Mouse (Mus musculus) E14TG2a.4 (cell line): ENCODE results near the gene Slc9a9.

Experiments
- H3K27me3 ChIP-seq: 2 replicates; pipeline ENCODE4 v1.6.1; 2014; ENCODE audit warnings: low read length, control low read depth; ENCODE audit not compliant: insufficient read depth
- H3K36me3 ChIP-seq: 2 replicates; pipeline ENCODE4 v1.6.1; 2014; ENCODE audit warnings: low read length, control low read depth; ENCODE audit not compliant: insufficient read depth
- H3K4me1 ChIP-seq: replicated peaks from 2 replicates; pipeline ENCODE4 v1.6.1; 2014; ENCODE audit warnings: low read depth, low read length, control low read depth
- H3K4me3 ChIP-seq: replicated peaks from 2 replicates; pipeline ENCODE4 v1.5.1; 2014; ENCODE audit warnings: mild to moderate bottlenecking, low read length
- H3K9me3 ChIP-seq: 2 replicates; pipeline ENCODE4 v1.6.1; 2014; ENCODE audit warnings: low read length, control low read depth
- CTCF ChIP-seq: conservative IDR thresholded peaks from 2 replicates; pipeline ENCODE4 v1.5.1; 2014; ENCODE audit warnings: low read length
- NANOG ChIP-seq: IDR thresholded peaks from 2 replicates; pipeline ENCODE4 v1.6.1; 2014; ENCODE audit warnings: borderline replicate concordance, low read length, mixed read lengths
- POU5F1 ChIP-seq: IDR thresholded peaks from 2 replicates; pipeline ENCODE4 v1.6.1; 2014; ENCODE audit warnings: low read length, borderline replicate concordance

Slc9a9 gene

GRCm38 (mm10) chr9:95111732-95112131 is 442.0 kb downstream of the Slc9a9 start:
- no peak for TF ChIP-seq NANOG
- TF ChIP-seq POU5F1, result no peak
- TF ChIP-seq CTCF, result no peak
- Histone ChIP-seq H3K4me1 (no peaks in the 10 kb centered on the region), H3K27me3 (no peaks in the 10 kb centered on the region), H3K4me3 (no peak overlapping the region), H3K36me3 (no peaks in the 10 kb centered on the region), H3K9me3 (no peaks in the 10 kb centered on the region)

- no peak overlapping the region for H3K4me3 ChIP-seq
Measured at GRCm38 (mm10) chr9:95113157-95114135, 443.7 kb downstream of the Slc9a9 start.

GRCm38 (mm10) chr9:95120062-95120461 is 450.4 kb downstream of the Slc9a9 start:
- H3K27me3 ChIP-seq, result no peaks in the 10 kb centered on the region
- H3K4me3 ChIP-seq, result no peak overlapping the region

More at GRCm38 (mm10) chr9:95113157-95114135, 443.7 kb downstream of the Slc9a9 start:
- Histone ChIP-seq H3K27me3 (no peaks in the 10 kb centered on the region), H3K36me3 (no peaks in the 10 kb centered on the region), H3K4me1 (no peaks in the 10 kb centered on the region), H3K9me3 (no peaks in the 10 kb centered on the region)
- TF ChIP-seq POU5F1 (no peak), CTCF (no peak), NANOG (no peak)

GRCm38 (mm10) chr9:95121151-95121835 is 451.6 kb downstream of the Slc9a9 start:
- Histone ChIP-seq H3K36me3 (no peaks in the 10 kb centered on the region), H3K4me1 (peaks cover 39% of the 10 kb centered on the region)
- TF ChIP-seq CTCF, result no peak
- TF ChIP-seq POU5F1, result no peak
- no peak for TF ChIP-seq NANOG

More at GRCm38 (mm10) chr9:95120062-95120461, 450.4 kb downstream of the Slc9a9 start:
- TF ChIP-seq NANOG (no peak), POU5F1 (no peak), CTCF (no peak)
- Histone ChIP-seq H3K4me1 (peaks cover 39% of the 10 kb centered on the region), H3K36me3 (no peaks in the 10 kb centered on the region), H3K9me3 (no peaks in the 10 kb centered on the region)

GRCm38 (mm10) chr9:95125683-95126082 is 456.0 kb downstream of the Slc9a9 start:
- TF ChIP-seq POU5F1 (no peak), CTCF (no peak), NANOG (no peak)
- Histone ChIP-seq H3K9me3 (no peaks in the 10 kb centered on the region; the same call in 1 of the 2 replicates), H3K27me3 (no peaks in the 10 kb centered on the region), H3K36me3 (no peaks in the 10 kb centered on the region), H3K4me3 (no peak overlapping the region), H3K4me1 (peaks cover 28% of the 10 kb centered on the region)

More at GRCm38 (mm10) chr9:95121151-95121835, 451.6 kb downstream of the Slc9a9 start:
- H3K27me3 ChIP-seq, result no peaks in the 10 kb centered on the region
- peak overlapping the region; percentile 13; the same call in 1 of the 2 replicates for H3K4me3 ChIP-seq
- H3K9me3 ChIP-seq, result no peaks in the 10 kb centered on the region

GRCm38 (mm10) chr9:95127774-95128173 is 458.1 kb downstream of the Slc9a9 start:
- TF ChIP-seq NANOG (no peak), CTCF (no peak), POU5F1 (no peak)
- Histone ChIP-seq H3K4me1 (peaks cover 11% of the 10 kb centered on the region), H3K4me3 (no peak overlapping the region), H3K36me3 (no peaks in the 10 kb centered on the region), H3K9me3 (no peaks in the 10 kb centered on the region; the same call in 1 of the 2 replicates), H3K27me3 (no peaks in the 10 kb centered on the region)

- Histone ChIP-seq H3K27me3 (no peaks in the 10 kb centered on the region; the same call in 1 of the 2 replicates), H3K4me1 (no peaks in the 10 kb centered on the region), H3K4me3 (no peak overlapping the region), H3K36me3 (no peaks in the 10 kb centered on the region), H3K9me3 (no peaks in the 10 kb centered on the region)
- TF ChIP-seq CTCF (no peak), POU5F1 (no peak), NANOG (no peak)
Measured at GRCm38 (mm10) chr9:95149206-95149729, 479.6 kb downstream of the Slc9a9 start.

- no peak overlapping the region for H3K4me3 ChIP-seq
- no peaks in the 10 kb centered on the region; the same call in 1 of the 2 replicates for H3K27me3 ChIP-seq
- no peak for TF ChIP-seq CTCF
- no peak for TF ChIP-seq NANOG
- no peak for TF ChIP-seq POU5F1
- H3K9me3 ChIP-seq, result no peaks in the 10 kb centered on the region
- H3K4me1 ChIP-seq, result no peaks in the 10 kb centered on the region
- no peaks in the 10 kb centered on the region for H3K36me3 ChIP-seq
Measured at GRCm38 (mm10) chr9:95150096-95150495, 480.4 kb downstream of the Slc9a9 start.
